Mouse (Mus musculus): ENCODE measurements at regions not wholly inside any gene's neighbourhood (a gene's known extent, or its start where the extent isn't known, plus 50 kb on each side); places are given as distances from the start of the nearest gene placed in this dataset.

GRCm38 (mm10) chr6:61080661-61081060 is 99.5 kb upstream of the Ccser1 start:
- H3K9me3 ChIP-seq (replicated peaks; ENCODE audit: low read length), result no peaks in the 10 kb centered on the region
- H3K36me3 ChIP-seq (ENCODE audit: insufficient read depth, low read length), result no peaks in the 10 kb centered on the region
- H3K27me3 ChIP-seq (ENCODE audit: insufficient read depth, low read length), result no peaks in the 10 kb centered on the region
- H3K4me2 ChIP-seq (ENCODE audit: low read length), result no peak overlapping the region
- WGBS, result 73% methylated on average over 5 of the region's 5 CpGs
- DNase-seq (ENCODE audit: low spot score) (no peak), ATAC-seq (replicated peaks; ENCODE audit: low FRiP score, low read depth) (no peak)
- no peaks in the 10 kb centered on the region for H3K4me1 ChIP-seq (replicated peaks; ENCODE audit: insufficient read depth, low read length)
- H3K27ac ChIP-seq, result no peak overlapping the region
- no peak overlapping the region for H3K9ac ChIP-seq (ENCODE audit: low read depth, low read length)
- H3K4me3 ChIP-seq (replicated peaks; ENCODE audit: low read depth, low read length), result no peak overlapping the region
- no peak for TF ChIP-seq CTCF (IDR thresholded peaks at IDR 0.05; ENCODE audit: low read depth)

- WGBS, result 27% methylated on average over 3 of the region's 3 CpGs
- DNase-seq (ENCODE audit: low spot score) (peak; percentile 54), ATAC-seq (replicated peaks; ENCODE audit: low FRiP score, low read depth) (no peak)
- Histone ChIP-seq H3K9ac (ENCODE audit: low read depth, low read length) (no peak overlapping the region), H3K27ac (no peak overlapping the region), H3K9me3 (replicated peaks; ENCODE audit: low read length) (no peaks in the 10 kb centered on the region), H3K27me3 (ENCODE audit: insufficient read depth, low read length) (no peaks in the 10 kb centered on the region), H3K4me3 (replicated peaks; ENCODE audit: low read depth, low read length) (no peak overlapping the region), H3K36me3 (ENCODE audit: insufficient read depth, low read length) (no peaks in the 10 kb centered on the region), H3K4me1 (replicated peaks; ENCODE audit: insufficient read depth, low read length) (no peaks in the 10 kb centered on the region), H3K4me2 (ENCODE audit: low read length) (no peak overlapping the region)
- no peak for TF ChIP-seq CTCF (IDR thresholded peaks at IDR 0.05; ENCODE audit: low read depth)
These were observed 96.8 kb upstream of the Ccser1 start for GRCm38 (mm10) chr6:61083346-61083745.

GRCm38 (mm10) chr6:61099348-61099981 is 80.7 kb upstream of the Ccser1 start:
- WGBS, result 79% methylated on average over 9 of the region's 9 CpGs
- Histone ChIP-seq H3K4me3 (replicated peaks; ENCODE audit: low read depth, low read length) (no peak overlapping the region), H3K9ac (ENCODE audit: low read depth, low read length) (no peak overlapping the region), H3K9me3 (replicated peaks; ENCODE audit: low read length) (no peaks in the 10 kb centered on the region), H3K27me3 (ENCODE audit: insufficient read depth, low read length) (no peaks in the 10 kb centered on the region), H3K36me3 (ENCODE audit: insufficient read depth, low read length) (no peaks in the 10 kb centered on the region), H3K4me1 (replicated peaks; ENCODE audit: insufficient read depth, low read length) (no peaks in the 10 kb centered on the region), H3K4me2 (ENCODE audit: low read length) (no peak overlapping the region), H3K27ac (no peak overlapping the region)
- ATAC-seq (replicated peaks; ENCODE audit: low FRiP score, low read depth) (no peak), DNase-seq (ENCODE audit: low spot score) (no peak)
- TF ChIP-seq CTCF (IDR thresholded peaks at IDR 0.05; ENCODE audit: low read depth), result no peak

DNA sequence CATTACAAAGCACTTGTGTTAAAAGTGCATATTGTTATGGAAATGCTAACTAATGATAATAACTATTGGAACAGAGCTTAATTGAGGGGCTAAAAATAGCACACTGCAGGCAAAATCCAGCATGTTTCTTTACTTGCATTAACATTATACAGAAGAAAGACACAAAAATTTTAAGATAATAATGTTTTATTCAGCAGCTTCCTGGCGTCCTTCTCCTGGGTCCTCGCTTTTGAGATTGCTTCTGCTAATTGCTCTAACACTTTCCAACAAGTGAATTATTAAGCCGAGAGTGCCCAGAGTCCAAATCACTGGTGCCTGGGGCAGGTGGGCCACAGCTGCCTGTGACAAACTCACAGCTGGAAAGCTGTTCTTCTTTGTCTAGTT is 80.2 kb upstream of the Ccser1 start:
- H3K27ac ChIP-seq, result no peak overlapping the region
- H3K4me3 ChIP-seq (replicated peaks; ENCODE audit: low read depth, low read length), result no peak overlapping the region
- ATAC-seq (replicated peaks; ENCODE audit: low FRiP score, low read depth), result no peak
- H3K36me3 ChIP-seq (ENCODE audit: insufficient read depth, low read length), result no peaks in the 10 kb centered on the region
- no peaks in the 10 kb centered on the region for H3K4me1 ChIP-seq (replicated peaks; ENCODE audit: insufficient read depth, low read length)
- H3K27me3 ChIP-seq (ENCODE audit: insufficient read depth, low read length), result no peaks in the 10 kb centered on the region
- no peaks in the 10 kb centered on the region for H3K9me3 ChIP-seq (replicated peaks; ENCODE audit: low read length)
- no peak for DNase-seq (ENCODE audit: low spot score)
- no peak for TF ChIP-seq CTCF (IDR thresholded peaks at IDR 0.05; ENCODE audit: low read depth)
- WGBS, result 52% methylated on average over 3 of the region's 3 CpGs
- H3K9ac ChIP-seq (ENCODE audit: low read depth, low read length), result no peak overlapping the region
- H3K4me2 ChIP-seq (ENCODE audit: low read length), result no peak overlapping the region

- H3K4me3 ChIP-seq (replicated peaks; ENCODE audit: low read depth, low read length), result no peak overlapping the region
- 82% methylated on average over 6 of the region's 6 CpGs for WGBS
- no peaks in the 10 kb centered on the region for H3K9me3 ChIP-seq (replicated peaks; ENCODE audit: low read length)
- H3K4me1 ChIP-seq (replicated peaks; ENCODE audit: insufficient read depth, low read length), result no peaks in the 10 kb centered on the region
- no peak overlapping the region for H3K4me2 ChIP-seq (ENCODE audit: low read length)
- H3K9ac ChIP-seq (ENCODE audit: low read depth, low read length), result no peak overlapping the region
- no peak for TF ChIP-seq CTCF (IDR thresholded peaks at IDR 0.05; ENCODE audit: low read depth)
- H3K36me3 ChIP-seq (ENCODE audit: insufficient read depth, low read length), result no peaks in the 10 kb centered on the region
- DNase-seq (ENCODE audit: low spot score) (no peak), ATAC-seq (replicated peaks; ENCODE audit: low FRiP score, low read depth) (no peak)
- H3K27ac ChIP-seq, result no peak overlapping the region
- H3K27me3 ChIP-seq (ENCODE audit: insufficient read depth, low read length), result no peaks in the 10 kb centered on the region
These were observed 78.2 kb upstream of the Ccser1 start for GRCm38 (mm10) chr6:61101972-61102371.

DNA sequence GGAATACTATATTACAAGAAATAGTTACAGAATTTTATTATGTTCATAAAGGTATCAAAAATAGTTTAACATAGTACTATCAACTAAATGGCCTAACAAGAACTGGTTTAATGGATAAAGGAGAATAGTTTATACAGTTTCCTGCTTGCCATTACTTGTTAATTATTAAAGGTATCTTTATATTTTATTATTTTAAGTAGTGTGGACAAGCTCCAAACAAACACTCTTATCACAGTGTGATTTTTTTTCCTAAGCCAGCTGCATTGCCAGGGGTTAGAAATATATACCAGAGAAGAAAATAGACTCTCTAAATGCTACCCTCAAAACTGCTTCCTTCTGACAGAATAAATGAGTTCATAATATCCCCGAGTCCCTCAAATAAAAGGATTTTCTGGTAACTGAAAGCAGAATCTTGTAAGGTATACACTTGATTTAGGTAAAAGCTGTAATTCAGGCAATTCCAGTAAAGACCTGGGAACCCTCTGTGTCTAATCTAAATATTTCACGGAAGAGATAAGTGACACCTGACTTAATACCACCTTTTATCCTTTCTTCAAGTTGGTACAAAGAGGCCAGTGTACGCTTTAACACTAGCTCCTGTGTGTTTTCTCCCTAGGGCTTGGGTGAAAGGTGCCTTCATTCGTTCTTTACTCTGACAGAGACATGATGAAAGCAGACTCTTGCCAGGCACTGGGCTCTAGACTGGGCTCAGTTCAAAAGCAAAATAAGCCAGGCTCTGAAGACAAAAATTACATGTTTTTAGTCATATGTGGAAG is 76.5 kb upstream of the Ccser1 start:
- Histone ChIP-seq H3K27ac (no peak overlapping the region), H3K36me3 (ENCODE audit: insufficient read depth, low read length) (no peaks in the 10 kb centered on the region), H3K4me2 (ENCODE audit: low read length) (no peak overlapping the region), H3K27me3 (ENCODE audit: insufficient read depth, low read length) (no peaks in the 10 kb centered on the region), H3K9ac (ENCODE audit: low read depth, low read length) (no peak overlapping the region), H3K4me1 (replicated peaks; ENCODE audit: insufficient read depth, low read length) (no peaks in the 10 kb centered on the region), H3K4me3 (replicated peaks; ENCODE audit: low read depth, low read length) (no peak overlapping the region), H3K9me3 (replicated peaks; ENCODE audit: low read length) (no peaks in the 10 kb centered on the region)
- TF ChIP-seq CTCF (IDR thresholded peaks at IDR 0.05; ENCODE audit: low read depth), result no peak
- WGBS, result 68% methylated on average over 4 of the region's 4 CpGs
- DNase-seq (ENCODE audit: low spot score) (no peak), ATAC-seq (replicated peaks; ENCODE audit: low FRiP score, low read depth) (no peak)
